In the genomic region with DNA sequence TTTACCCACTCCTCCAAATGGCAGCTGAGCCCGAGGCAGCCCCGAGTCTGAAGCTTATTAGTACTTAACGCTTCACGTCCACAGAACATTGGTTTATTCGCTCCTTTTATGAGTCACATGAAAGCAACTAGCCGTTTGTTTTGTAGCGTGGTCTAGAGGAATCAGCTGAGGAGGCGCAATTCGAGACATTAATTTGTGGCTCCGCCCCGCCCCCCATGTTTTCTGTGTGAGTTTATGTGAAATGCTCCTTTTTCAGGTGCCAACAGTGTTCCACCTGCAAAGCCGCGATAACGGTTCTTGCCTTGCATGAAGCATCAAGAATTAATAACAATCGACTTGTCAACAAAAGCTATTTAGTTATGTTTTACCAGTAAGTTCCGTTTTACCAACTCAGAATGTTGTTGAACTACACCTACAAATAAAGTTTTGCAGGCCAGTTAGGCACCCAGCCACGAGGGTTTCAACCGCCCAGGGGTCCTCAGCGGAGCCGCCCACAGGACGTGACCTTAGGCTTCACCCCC, we compare ENCODE assay signal across 8 mouse cellular contexts. TPM values are rescaled to one million over a fixed set of nuclear protein-coding genes. Genes with fewer than 3 reads are reported as not detected.
DNase-seq lines count a peak whose midpoint lies in the region; TF ChIP-seq lines count a peak whose summit lies in the region.

No protein-coding gene starts in this region.

- peaks cover 2% of the 10 kb centered on the region; the same call in 1 of the 2 replicates for H3K4me1 ChIP-seq in liver, adult 2 months (ENCODE audit: control insufficient read depth, insufficient read depth, low read length)

- H3K79me2 ChIP-seq in liver, adult 2 months (ENCODE audit: control insufficient read depth, insufficient read depth, low read length), result no peaks in the 10 kb centered on the region

- whole genome bisulfite sequencing in liver, adult 2 months, result 4% methylated on average over 21 of the region's 21 CpGs

- H3K27me3 ChIP-seq in liver, adult 2 months (ENCODE audit: control insufficient read depth, insufficient read depth, low read length), result no peaks in the 10 kb centered on the region

- peak overlapping the region; percentile 79 for H3K9ac ChIP-seq in liver, adult 2 months (ENCODE audit: low read depth, low read length)

- intact Hi-C loops in left cerebral cortex, adult 2 months (cut with DNase I), result no loop called here

- peak overlapping the region; percentile 42; the same call in 1 of the 2 replicates for H3K27ac ChIP-seq in left cerebral cortex, adult 2 months
- H3K27ac ChIP-seq in liver, adult 2 months (replicated peaks; ENCODE audit: insufficient read depth, low read depth, low read length), result peak overlapping the region; percentile 66

- no peak for TF ChIP-seq CTCF in left cerebral cortex, adult 2 months (IDR thresholded peaks at IDR 0.05)
- TF ChIP-seq CTCF in liver, adult 2 months (IDR thresholded peaks at IDR 0.05; ENCODE audit: low read depth, low read length), result no peak

- TF ChIP-seq POLR2A in liver, adult 2 months (IDR thresholded peaks at IDR 0.05; ENCODE audit: extremely low read depth, insufficient read depth, low read length), result no peak

- peak overlapping the region; percentile 63 for H3K4me3 ChIP-seq in left cerebral cortex, adult 2 months
- peak overlapping the region; percentile 73 for H3K4me3 ChIP-seq in liver, adult 2 months (ENCODE audit: insufficient read depth, low read depth, low read length)

- DNase-seq in left cerebral cortex, adult 2 months (ENCODE audit: extremely low spot score in 1 of 2, low spot score in 2 of 2), result no peak
- DNase-seq in left cerebral cortex, adult 18-20 months (ENCODE audit: low spot score in 2 of 2), result no peak
- peak; percentile 17 for DNase-seq in brain, adult 2 months (ENCODE audit: low read depth, low spot score)
- DNase-seq in heart, postnatal 4 days, result peak; percentile 17
- no peak for DNase-seq in liver, adult 2 months (ENCODE audit: extremely low read depth, low read depth, low spot score)
- peak; percentile 31 for DNase-seq in retina, embryonic 14.5 days (ENCODE audit: low spot score)
- DNase-seq in right cerebral cortex, adult 18-20 months, result no peak
- DNase-seq in right cerebral cortex, postnatal 10 days (ENCODE audit: low spot score in 2 of 2), result no peak

- peaks cover 5% of the 10 kb centered on the region; the same call in 1 of the 2 replicates for H3K36me3 ChIP-seq in liver, adult 2 months (ENCODE audit: control insufficient read depth, insufficient read depth, low read length)

RNA-seq across cellular contexts. Expression of a gene that starts 0.9 kb away (rescaled TPM):
- total RNA-seq in left cerebral cortex, adult 2 months (2021), result 1 to 10 TPM; 2.2 to 2.7 TPM
- 1 to 10 TPM; 1.5 to 2.0 TPM for total RNA-seq in left cerebral cortex, adult 18-20 months (2021)
- 10 to 100 TPM; 30.6 to 32.7 TPM for total RNA-seq in heart, postnatal 4 days (2021)
- 13.7 and 13.8 TPM in 2 replicates for total RNA-seq in liver, adult 2 months (2014; rRNA removed)
- polyA plus RNA-seq in liver, adult 2 months (2012; rRNA removed), result 7.4 and 10.9 TPM in 2 replicates

RNA-seq across cellular contexts. Expression of a gene that starts 23.8 kb away (rescaled TPM):
- total RNA-seq in left cerebral cortex, adult 2 months (2021), result 1 to 10 TPM; 1.3 to 2.8 TPM
- total RNA-seq in left cerebral cortex, adult 18-20 months (2021), result 1 to 10 TPM; 1.7 to 1.9 TPM
- total RNA-seq in heart, postnatal 4 days (2021), result 10 to 100 TPM; 19.4 to 20.3 TPM
- 3.8 TPM in 2 replicates for total RNA-seq in liver, adult 2 months (2014; rRNA removed)
- polyA plus RNA-seq in liver, adult 2 months (2012; rRNA removed), result 9.9 and 12.2 TPM in 2 replicates

RNA-seq across cellular contexts. Expression of a gene that starts 36.2 kb away (rescaled TPM):
- 10 to 100 TPM; 46.5 to 48.3 TPM for total RNA-seq in left cerebral cortex, adult 2 months (2021)
- total RNA-seq in left cerebral cortex, adult 18-20 months (2021), result 10 to 100 TPM; 48.8 to 49.7 TPM
- 10 to 100 TPM; 36.2 to 36.5 TPM for total RNA-seq in heart, postnatal 4 days (2021)
- total RNA-seq in liver, adult 2 months (2014; rRNA removed), result 7.4 and 8.0 TPM in 2 replicates
- 9.5 and 17.0 TPM in 2 replicates for polyA plus RNA-seq in liver, adult 2 months (2012; rRNA removed)

RNA-seq across cellular contexts. Expression of a gene that starts 52.3 kb away (rescaled TPM):
- total RNA-seq in left cerebral cortex, adult 2 months (2021), result 1 to 10 TPM; 8.3 to 9.0 TPM
- 1 to 10 TPM; 8.3 to 9.3 TPM for total RNA-seq in left cerebral cortex, adult 18-20 months (2021)
- total RNA-seq in heart, postnatal 4 days (2021), result 1 to 10 TPM; 4.9 to 6.6 TPM
- 3.0 and 3.1 TPM in 2 replicates for total RNA-seq in liver, adult 2 months (2014; rRNA removed)
- polyA plus RNA-seq in liver, adult 2 months (2012; rRNA removed), result 2.6 and 4.3 TPM in 2 replicates

Comparison
In these comparisons a context has a peak if more than half of its experiments do, and no peak if none do; other contexts are left out.
1. DNase-seq: peak in brain, adult 2 months (single experiment), heart, postnatal 4 days (single experiment) and retina, embryonic 14.5 days (single experiment); none in left cerebral cortex, adult 2 months (0 of 2), left cerebral cortex, adult 18-20 months (0 of 2), liver, adult 2 months (single experiment), right cerebral cortex, adult 18-20 months (single experiment) and right cerebral cortex, postnatal 10 days (0 of 2).